Mouse (Mus musculus): ENCODE measurements around the gene Gm13275. TPM values are rescaled to one million over a fixed set of nuclear protein-coding genes. Genes with fewer than 3 reads are reported as not detected.
"Not testable (repeated sequence)": the region's sequence is repeated elsewhere in the genome, so short reads cannot be mapped to it uniquely, and the experiment has no call there.

The Gm13275 gene
- polyA plus RNA-seq, 1 experiment from 2014 or later, result not detected

- H3K4me1 ChIP-seq; H3K36me3 ChIP-seq (ENCODE audit: poor library complexity, severe bottlenecking); H3K9ac ChIP-seq; H3K27ac ChIP-seq; H3K27me3 ChIP-seq; ATAC-seq; H3K9me3 ChIP-seq (replicated peaks): not testable (repeated sequence)
- Histone ChIP-seq H3K4me2 (peak overlapping the region; percentile 50), H3K4me3 (peak overlapping the region; percentile 27)
- WGBS, result 0% methylated on average over 16 of the region's 34 CpGs
Observed at GRCm38 (mm10) chr4:88805761-88806160, 11.5 kb downstream of the Gm13275 start.

GRCm38 (mm10) chr4:88815928-88816327 is 21.6 kb downstream of the Gm13275 start, which contains the start of gene Ifna7:
TSS of gene Ifna7 (plus strand) at chr4:88816228.
- no peak within 1 kb of the TSS for H3K4me2 ChIP-seq
- no peaks in the 10 kb centered on the region for H3K4me1 ChIP-seq
- peaks cover 3% of the 10 kb centered on the region; the same call in 1 of the 2 replicates for H3K27me3 ChIP-seq
- no peak within 1 kb of the TSS for H3K4me3 ChIP-seq
- no peak for ATAC-seq
- no peak within 1 kb of the TSS for H3K9ac ChIP-seq
- H3K36me3 ChIP-seq (ENCODE audit: poor library complexity, severe bottlenecking), result no peaks in the 10 kb centered on the region
- 57% methylated on average over 3 of the region's 3 CpGs for WGBS
- H3K9me3 ChIP-seq (replicated peaks), result no peaks in the 10 kb centered on the region
- H3K27ac ChIP-seq, result no peak within 1 kb of the TSS

GRCm38 (mm10) chr4:88819659-88820058 is 25.4 kb downstream of the Gm13275 start, which contains the start of gene Ifna11:
TSS of gene Ifna11 (plus strand) at chr4:88819959.
- no peaks in the 10 kb centered on the region for H3K36me3 ChIP-seq (ENCODE audit: poor library complexity, severe bottlenecking)
- no peak for ATAC-seq
- H3K4me3 ChIP-seq, result no peak within 1 kb of the TSS
- no peaks in the 10 kb centered on the region for H3K9me3 ChIP-seq (replicated peaks)
- H3K27ac ChIP-seq, result no peak within 1 kb of the TSS
- no peaks in the 10 kb centered on the region for H3K4me1 ChIP-seq
- WGBS, result 75% methylated on average over 1 of the region's 1 CpGs
- H3K27me3 ChIP-seq, result peaks cover 3% of the 10 kb centered on the region; the same call in 1 of the 2 replicates
- no peak within 1 kb of the TSS for H3K9ac ChIP-seq
- no peak within 1 kb of the TSS for H3K4me2 ChIP-seq

DNA sequence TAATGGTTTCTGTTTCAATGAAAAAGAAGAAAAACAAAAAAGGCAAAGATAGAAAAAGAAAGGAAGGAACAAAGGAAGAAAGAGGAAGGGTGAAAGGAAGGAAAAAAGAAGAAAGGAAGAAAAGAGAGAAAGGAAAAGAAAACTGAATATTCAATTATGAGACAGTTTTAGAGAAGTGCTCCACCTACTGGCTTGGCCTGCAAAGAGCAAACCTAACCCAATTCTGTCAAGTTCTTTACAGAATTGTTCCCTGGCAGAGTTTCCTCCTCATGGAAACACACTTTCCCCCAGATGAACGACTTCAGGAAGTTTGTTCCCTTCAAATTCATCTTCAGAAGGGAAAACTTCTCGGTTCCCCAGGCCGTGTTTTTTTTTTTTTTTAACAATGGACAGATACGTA is 28.7 kb downstream of the Gm13275 start:
- Histone ChIP-seq H3K4me3 (no peak overlapping the region), H3K36me3 (ENCODE audit: poor library complexity, severe bottlenecking) (no peaks in the 10 kb centered on the region), H3K27me3 (no peaks in the 10 kb centered on the region), H3K9ac (no peak overlapping the region), H3K9me3 (replicated peaks) (no peaks in the 10 kb centered on the region), H3K4me2 (no peak overlapping the region), H3K27ac (no peak overlapping the region), H3K4me1 (no peaks in the 10 kb centered on the region)
- 26% methylated on average over 4 of the region's 4 CpGs for WGBS
- no peak for ATAC-seq

GRCm38 (mm10) chr4:88827116-88827515 is 32.8 kb downstream of the Gm13275 start, which contains the start of gene Ifna6:
TSS of gene Ifna6 (plus strand) at chr4:88827416.
- not testable (repeated sequence) for ATAC-seq; H3K4me2 ChIP-seq; H3K27me3 ChIP-seq; H3K36me3 ChIP-seq (ENCODE audit: poor library complexity, severe bottlenecking); H3K9ac ChIP-seq; H3K9me3 ChIP-seq (replicated peaks); H3K4me1 ChIP-seq; H3K4me3 ChIP-seq; H3K27ac ChIP-seq

- no peaks in the 10 kb centered on the region for H3K27me3 ChIP-seq
- WGBS, result 23% methylated on average over 4 of the region's 4 CpGs
- no peak overlapping the region for H3K27ac ChIP-seq
- no peaks in the 10 kb centered on the region for H3K36me3 ChIP-seq (ENCODE audit: poor library complexity, severe bottlenecking)
- no peaks in the 10 kb centered on the region for H3K4me1 ChIP-seq
- no peak overlapping the region for H3K9ac ChIP-seq
- no peak overlapping the region for H3K4me3 ChIP-seq
- no peak for ATAC-seq
- H3K4me2 ChIP-seq, result no peak overlapping the region
- H3K9me3 ChIP-seq (replicated peaks), result no peaks in the 10 kb centered on the region
Observed at GRCm38 (mm10) chr4:88830523-88830922, 36.2 kb downstream of the Gm13275 start.

- not testable (repeated sequence) for H3K27ac ChIP-seq; ATAC-seq; H3K4me3 ChIP-seq; H3K36me3 ChIP-seq (ENCODE audit: poor library complexity, severe bottlenecking); H3K27me3 ChIP-seq; H3K9ac ChIP-seq; H3K4me2 ChIP-seq; H3K9me3 ChIP-seq (replicated peaks); H3K4me1 ChIP-seq
- WGBS, result 81% methylated on average over 1 of the region's 1 CpGs
Observed at GRCm38 (mm10) chr4:88835225-88835624, 40.9 kb downstream of the Gm13275 start, which contains the start of gene Ifna5. TSS of gene Ifna5 (plus strand) at chr4:88835525.

- no peaks in the 10 kb centered on the region for H3K4me1 ChIP-seq
- H3K9me3 ChIP-seq (replicated peaks), result no peaks in the 10 kb centered on the region
- no peak overlapping the region for H3K27ac ChIP-seq
- no peaks in the 10 kb centered on the region for H3K36me3 ChIP-seq (ENCODE audit: poor library complexity, severe bottlenecking)
- ATAC-seq, result no peak
- no peaks in the 10 kb centered on the region for H3K27me3 ChIP-seq
- no peak overlapping the region for H3K4me3 ChIP-seq
- 43% methylated on average over 3 of the region's 3 CpGs for WGBS
- no peak overlapping the region for H3K9ac ChIP-seq
- no peak overlapping the region for H3K4me2 ChIP-seq
Observed at GRCm38 (mm10) chr4:88838828-88839227, 44.5 kb downstream of the Gm13275 start.

DNA sequence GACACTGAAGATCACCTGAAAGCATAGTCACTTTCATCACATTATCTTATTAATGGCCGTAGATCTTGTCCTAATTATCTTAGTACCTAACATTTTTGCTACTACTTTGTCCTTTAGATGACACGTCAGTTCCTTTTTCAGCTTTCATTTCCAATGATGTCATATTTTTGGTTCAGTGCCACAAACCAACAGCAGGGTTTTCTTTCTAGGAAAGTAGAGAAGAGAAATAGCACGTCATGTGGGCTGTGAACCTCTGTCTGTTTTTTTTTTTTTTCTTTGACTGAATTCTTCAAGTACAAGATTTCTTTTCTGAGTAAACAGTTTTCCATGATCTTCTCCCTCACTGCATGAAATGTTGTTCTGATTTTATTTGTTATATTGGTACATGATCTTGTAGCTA is 45.8 kb downstream of the Gm13275 start:
- no peak overlapping the region for H3K27ac ChIP-seq
- H3K9me3 ChIP-seq (replicated peaks), result no peaks in the 10 kb centered on the region
- no peaks in the 10 kb centered on the region for H3K36me3 ChIP-seq (ENCODE audit: poor library complexity, severe bottlenecking)
- ATAC-seq, result no peak
- H3K27me3 ChIP-seq, result no peaks in the 10 kb centered on the region
- H3K9ac ChIP-seq, result no peak overlapping the region
- no peak overlapping the region for H3K4me2 ChIP-seq
- 69% methylated on average over 3 of the region's 3 CpGs for WGBS
- no peaks in the 10 kb centered on the region for H3K4me1 ChIP-seq
- no peak overlapping the region for H3K4me3 ChIP-seq

DNA sequence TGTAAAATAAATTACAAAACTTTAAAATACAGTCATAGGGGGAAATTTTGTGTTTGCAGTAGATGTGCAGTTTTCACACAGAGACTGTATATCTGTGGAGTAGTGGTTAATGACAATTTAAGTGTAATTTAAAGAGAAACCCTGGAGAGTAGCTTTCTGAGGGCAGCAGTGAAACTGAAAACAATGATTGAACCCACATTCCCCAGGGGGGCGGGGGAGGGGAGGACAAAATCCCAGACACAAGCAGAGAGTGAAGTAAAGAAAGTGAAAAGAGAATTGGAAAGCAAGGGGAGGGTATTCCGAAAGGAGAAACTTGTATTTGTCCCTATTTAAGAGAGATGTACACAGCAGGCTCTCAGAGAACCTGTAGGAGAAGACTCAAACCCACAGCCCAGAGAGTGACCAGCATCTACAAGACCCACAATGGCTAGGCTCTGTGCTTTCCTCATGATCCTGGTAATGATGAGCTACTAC is 47.2 kb downstream of the Gm13275 start, which contains the start of gene Ifna4:
TSS of gene Ifna4 (plus strand) at position 424 of the 474 bp plus-strand sequence.
- no peak within 1 kb of the TSS for H3K9ac ChIP-seq
- H3K27ac ChIP-seq, result no peak within 1 kb of the TSS
- no peaks in the 10 kb centered on the region for H3K4me1 ChIP-seq
- no peaks in the 10 kb centered on the region for H3K9me3 ChIP-seq (replicated peaks)
- no peak for ATAC-seq
- H3K4me2 ChIP-seq, result no peak within 1 kb of the TSS
- WGBS, result 31% methylated on average over 2 of the region's 2 CpGs
- no peaks in the 10 kb centered on the region for H3K27me3 ChIP-seq
- no peak within 1 kb of the TSS for H3K4me3 ChIP-seq
- H3K36me3 ChIP-seq (ENCODE audit: poor library complexity, severe bottlenecking), result no peaks in the 10 kb centered on the region

Other genes starting within 250 kb of the Gm13275 start
- not detected in 2 replicates for gene Ifna15, start 236.2 kb upstream of the Gm13275 start, polyA plus RNA-seq (2015; fragmentation: Nextera tagmentation; extraction: Ambion mirVana)
- not detected in 2 replicates for gene Ifna14, start 222.7 kb upstream of the Gm13275 start, polyA plus RNA-seq (2015; fragmentation: Nextera tagmentation; extraction: Ambion mirVana)
- gene Ifna9, start 202.1 kb upstream of the Gm13275 start, polyA plus RNA-seq (2015; fragmentation: Nextera tagmentation; extraction: Ambion mirVana), result not detected in 2 replicates
- not detected in 2 replicates for gene Ifna12, start 191.1 kb upstream of the Gm13275 start, polyA plus RNA-seq (2015; fragmentation: Nextera tagmentation; extraction: Ambion mirVana)
- gene C87499, start 160.1 kb upstream of the Gm13275 start, polyA plus RNA-seq (2015; fragmentation: Nextera tagmentation; extraction: Ambion mirVana), result not detected in 2 replicates
- not detected in 2 replicates for gene Ifna13, start 150.0 kb upstream of the Gm13275 start, polyA plus RNA-seq (2015; fragmentation: Nextera tagmentation; extraction: Ambion mirVana)
- not detected in 2 replicates for gene Ifna16, start 117.6 kb upstream of the Gm13275 start, polyA plus RNA-seq (2015; fragmentation: Nextera tagmentation; extraction: Ambion mirVana)
- gene Ifna2, start 110.6 kb upstream of the Gm13275 start, polyA plus RNA-seq (2015; fragmentation: Nextera tagmentation; extraction: Ambion mirVana), result not detected in 2 replicates
- gene Ifnab, start 103.1 kb upstream of the Gm13275 start, polyA plus RNA-seq (2015; fragmentation: Nextera tagmentation; extraction: Ambion mirVana), result not detected in 2 replicates
- gene Gm26566, start 72.7 kb upstream of the Gm13275 start, polyA plus RNA-seq (2015; fragmentation: Nextera tagmentation; extraction: Ambion mirVana), result 1.1 and 2.1 TPM in 2 replicates
- 120 and 125 TPM in 2 replicates for gene Klhl9, start 72.0 kb upstream of the Gm13275 start, polyA plus RNA-seq (2015; fragmentation: Nextera tagmentation; extraction: Ambion mirVana)
- gene Gm13271, start 39.6 kb upstream of the Gm13275 start, polyA plus RNA-seq (2015; fragmentation: Nextera tagmentation; extraction: Ambion mirVana), result not detected in 2 replicates
- 0.17 TPM in 1 of 2 replicates, not detected in the other for gene Gm13283, start 34.4 kb upstream of the Gm13275 start, polyA plus RNA-seq (2015; fragmentation: Nextera tagmentation; extraction: Ambion mirVana)
- not detected in 2 replicates for gene Gm13290, start 20.7 kb upstream of the Gm13275 start, polyA plus RNA-seq (2015; fragmentation: Nextera tagmentation; extraction: Ambion mirVana)
- not detected in 2 replicates for gene Gm13289, start 17.6 kb upstream of the Gm13275 start, polyA plus RNA-seq (2015; fragmentation: Nextera tagmentation; extraction: Ambion mirVana)
- gene Gm13272, start 14.6 kb upstream of the Gm13275 start, polyA plus RNA-seq (2015; fragmentation: Nextera tagmentation; extraction: Ambion mirVana), result not detected in 2 replicates
- 0.18 TPM in 1 of 2 replicates, not detected in the other for gene Ifnz, start 12.4 kb upstream of the Gm13275 start, polyA plus RNA-seq (2015; fragmentation: Nextera tagmentation; extraction: Ambion mirVana)
- gene Gm13276, start 8.8 kb upstream of the Gm13275 start, polyA plus RNA-seq (2015; fragmentation: Nextera tagmentation; extraction: Ambion mirVana), result not detected in 2 replicates
- not detected in 2 replicates for gene Gm13277, start 5.9 kb upstream of the Gm13275 start, polyA plus RNA-seq (2015; fragmentation: Nextera tagmentation; extraction: Ambion mirVana)
- gene Gm13278, start 2.9 kb upstream of the Gm13275 start, polyA plus RNA-seq (2015; fragmentation: Nextera tagmentation; extraction: Ambion mirVana), result not detected in 2 replicates
- not detected in 2 replicates for gene Gm13279, start 2.9 kb downstream of the Gm13275 start, polyA plus RNA-seq (2015; fragmentation: Nextera tagmentation; extraction: Ambion mirVana)
- gene Gm13285, start 5.2 kb downstream of the Gm13275 start, polyA plus RNA-seq (2015; fragmentation: Nextera tagmentation; extraction: Ambion mirVana), result 0.43 TPM in 1 of 2 replicates, not detected in the other
- gene Gm13287, start 8.8 kb downstream of the Gm13275 start, polyA plus RNA-seq (2015; fragmentation: Nextera tagmentation; extraction: Ambion mirVana), result not detected in 2 replicates
- gene Gm13288, start 11.0 kb downstream of the Gm13275 start, polyA plus RNA-seq (2015; fragmentation: Nextera tagmentation; extraction: Ambion mirVana), result not detected in 2 replicates
- not detected in 2 replicates for gene Ifna7, start 21.7 kb downstream of the Gm13275 start, polyA plus RNA-seq (2015; fragmentation: Nextera tagmentation; extraction: Ambion mirVana)
- not detected in 2 replicates for gene Ifna11, start 25.5 kb downstream of the Gm13275 start, polyA plus RNA-seq (2015; fragmentation: Nextera tagmentation; extraction: Ambion mirVana)
- gene Ifna6, start 32.9 kb downstream of the Gm13275 start, polyA plus RNA-seq (2015; fragmentation: Nextera tagmentation; extraction: Ambion mirVana), result not detected in 2 replicates
- gene Ifna5, start 41.0 kb downstream of the Gm13275 start, polyA plus RNA-seq (2015; fragmentation: Nextera tagmentation; extraction: Ambion mirVana), result not detected in 2 replicates
- gene Ifna4, start 47.4 kb downstream of the Gm13275 start, polyA plus RNA-seq (2015; fragmentation: Nextera tagmentation; extraction: Ambion mirVana), result not detected in 2 replicates
- gene Ifna1, start 55.6 kb downstream of the Gm13275 start, polyA plus RNA-seq (2015; fragmentation: Nextera tagmentation; extraction: Ambion mirVana), result not detected in 2 replicates
- not detected in 2 replicates for gene Ifne, start 85.7 kb downstream of the Gm13275 start, polyA plus RNA-seq (2015; fragmentation: Nextera tagmentation; extraction: Ambion mirVana)